Mouse (Mus musculus) regulatory T cell (primary cell): ENCODE data around the gene Dap.

Source experiments
- in situ Hi-C: fragments of 300-600 bp; cut with MboI, MseI; formaldehyde crosslinking; loops from one replicate; pipeline ENCODE4 v1.15.1; 2025; ENCODE audit warnings: high pct_unique_total_duplicates

The Dap gene

DNA sequence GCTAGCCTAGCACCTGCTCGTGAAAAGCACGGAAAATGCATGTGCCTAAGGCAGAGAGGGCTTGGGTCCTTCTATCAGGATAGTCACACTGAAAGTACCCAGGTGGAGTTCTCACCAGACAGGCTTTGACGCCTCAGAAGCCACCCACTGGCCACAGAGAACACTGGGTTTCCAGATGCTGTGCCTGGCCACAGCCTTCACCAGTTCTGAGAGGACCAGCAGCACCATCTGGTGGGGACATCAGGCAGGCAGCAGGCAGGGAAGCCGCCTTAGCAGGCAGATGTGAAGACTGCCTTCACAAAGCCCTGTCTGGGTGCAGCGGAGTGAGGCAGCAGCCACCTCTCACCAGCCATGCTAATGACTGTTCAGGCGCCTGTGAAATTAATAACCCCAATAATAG lies 40.7 kb downstream of the Dap start:
- in situ Hi-C loops = loop anchor here (5.0 kb wide), 1 partner anchor 343 kb away; no protein-coding TSS in a partner anchor

DNA sequence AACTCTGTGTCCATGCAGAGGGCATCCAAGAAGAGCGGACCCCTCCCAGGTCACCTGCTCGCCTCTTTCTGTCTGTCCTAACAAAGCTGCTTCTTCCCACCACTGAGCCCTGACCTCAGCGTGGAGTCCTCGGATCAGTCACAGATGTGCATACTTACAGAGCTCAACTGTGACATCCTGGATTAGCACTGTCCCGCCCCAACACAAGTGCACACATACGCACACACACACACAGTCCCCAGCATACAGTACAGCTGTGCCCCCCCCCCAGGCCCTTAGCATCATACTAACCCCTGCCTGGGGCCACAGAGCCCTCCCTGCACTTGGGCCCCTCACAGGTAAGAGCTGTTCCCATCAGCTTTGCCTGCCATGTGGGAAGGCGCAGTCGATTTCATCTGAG lies 41.3 kb downstream of the Dap start:
- in situ Hi-C loops = loop anchor here (5.0 kb wide), 1 partner anchor 343 kb away; no protein-coding TSS in a partner anchor

DNA sequence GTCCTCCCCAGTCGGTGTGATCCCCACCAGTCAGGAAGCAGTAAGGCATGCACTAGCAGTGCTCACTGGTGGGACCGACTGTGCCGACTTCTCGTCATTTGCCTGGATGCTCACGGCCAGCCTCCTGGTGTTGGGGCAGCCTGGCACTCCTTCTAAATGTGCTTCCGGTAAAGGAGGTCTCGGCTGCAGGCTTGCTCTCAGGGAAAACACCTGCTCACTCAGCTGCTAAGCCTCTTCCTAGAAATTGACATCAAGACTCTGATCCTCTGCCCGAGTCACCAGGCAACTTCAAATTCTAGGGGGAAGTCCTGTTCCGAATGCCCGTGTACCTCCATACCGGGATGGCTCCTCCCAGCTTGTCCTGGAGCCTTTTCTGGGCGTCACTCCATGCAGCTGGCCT lies 41.7 kb downstream of the Dap start:
- in situ Hi-C loops = loop anchor here (5.0 kb wide), 1 partner anchor 344 kb away; no protein-coding TSS in a partner anchor

DNA sequence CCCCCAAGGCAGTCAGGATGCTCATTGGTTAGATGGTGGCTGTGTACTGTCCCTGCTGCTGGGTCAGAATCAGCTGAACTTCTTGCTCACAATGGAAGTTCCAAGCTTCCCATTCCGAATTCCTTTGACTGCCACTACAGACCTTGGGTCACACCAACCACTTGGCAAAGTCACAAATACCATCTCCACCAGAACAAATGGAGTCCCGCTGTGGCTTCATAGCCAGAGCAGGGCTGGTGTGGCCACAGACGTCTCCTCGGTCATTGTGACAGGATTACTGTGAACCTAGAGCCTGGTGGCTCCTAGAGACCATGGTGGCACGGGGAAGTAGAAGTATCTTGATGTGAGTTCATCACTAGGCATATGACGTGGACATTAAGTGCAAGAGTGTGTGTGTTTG lies 44.0 kb downstream of the Dap start:
- in situ Hi-C loops = loop anchor here (5.0 kb wide), 1 partner anchor 346 kb away; no protein-coding TSS in a partner anchor

DNA sequence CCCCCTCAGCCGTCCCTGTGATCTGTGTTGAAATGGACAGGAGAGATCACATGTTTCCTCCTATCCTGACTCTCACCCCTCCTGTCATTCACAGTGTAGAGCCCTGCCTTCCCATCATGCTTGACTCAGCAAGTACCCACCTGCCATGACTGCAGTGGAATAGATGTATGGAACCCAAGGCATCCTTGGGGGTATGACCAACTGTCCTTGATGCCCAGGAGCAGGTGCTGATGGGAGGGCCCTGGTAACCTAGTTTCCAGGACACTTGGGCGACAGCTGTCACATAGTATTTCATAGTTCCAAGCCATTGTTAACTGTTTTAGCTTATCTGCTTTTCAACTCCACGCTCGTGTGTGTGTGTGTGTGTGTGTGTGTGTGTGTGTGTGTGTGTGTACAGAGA lies 45.4 kb downstream of the Dap start:
- in situ Hi-C loops = loop anchor here (5.0 kb wide), 1 partner anchor 347 kb away; no protein-coding TSS in a partner anchor

DNA sequence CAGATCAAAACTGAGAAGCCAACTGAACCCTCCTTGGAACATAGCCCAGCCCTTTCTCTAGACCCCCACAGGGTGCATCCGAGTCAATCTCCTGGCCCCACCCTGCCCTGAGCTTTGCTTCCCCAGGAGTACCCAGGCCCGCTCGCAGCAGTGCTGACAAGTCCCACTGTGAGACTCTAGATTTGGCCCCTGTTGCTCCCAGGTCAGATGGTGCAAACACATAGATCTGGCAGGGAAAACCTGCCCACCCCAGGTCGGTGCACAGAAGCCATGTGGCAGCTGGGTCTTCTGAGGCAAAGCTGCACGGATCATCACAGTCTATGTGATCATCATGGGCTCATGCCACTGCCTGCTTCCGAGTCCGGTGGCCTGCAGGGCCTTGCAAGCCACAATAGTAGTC lies 48.6 kb downstream of the Dap start:
- in situ Hi-C loops = no loop called here

DNA sequence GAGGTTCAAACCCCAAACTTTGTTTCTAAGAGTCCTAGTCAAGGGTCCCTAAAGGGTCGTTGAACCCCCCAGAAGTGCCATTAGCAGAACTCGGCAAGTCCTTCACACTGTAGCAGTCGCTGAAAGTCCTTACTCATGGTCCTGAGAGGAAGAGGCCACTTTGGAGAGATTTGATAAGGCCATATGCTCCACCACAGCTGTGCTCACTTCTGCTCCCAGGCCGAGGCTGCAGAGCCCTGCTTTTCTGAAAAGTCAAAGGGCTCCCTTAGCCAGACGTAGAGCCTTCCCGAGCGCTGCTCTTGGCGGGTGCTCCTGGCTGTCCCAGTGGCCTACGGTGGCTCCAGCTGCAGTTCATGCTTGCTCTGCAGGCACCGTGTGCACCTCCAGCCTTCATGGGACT lies 49.4 kb downstream of the Dap start:
- in situ Hi-C loops = no loop called here

DNA sequence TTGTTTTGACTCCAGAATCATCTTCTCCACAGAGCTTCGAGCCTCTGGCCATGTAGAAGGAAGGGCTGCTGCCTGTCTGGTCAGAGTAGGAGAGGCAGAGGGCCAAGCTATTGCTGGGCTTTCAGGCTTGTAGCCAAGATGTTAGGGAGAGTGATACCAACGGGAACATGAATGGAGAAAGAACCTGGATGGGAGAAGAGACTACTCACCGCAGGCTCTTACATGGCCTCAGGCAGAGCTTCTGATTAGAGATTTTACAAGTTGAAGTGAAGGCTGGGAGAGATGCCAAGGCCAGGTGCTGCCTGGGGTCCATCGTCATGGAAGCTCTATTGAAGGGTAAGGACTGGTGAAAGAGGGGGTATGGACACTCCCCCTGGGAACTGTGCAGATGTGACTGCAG lies 54.0 kb downstream of the Dap start:
- in situ Hi-C loops = loop anchor here (25.0 kb wide), 1 partner anchor 1241 kb away; no protein-coding TSS in a partner anchor

DNA sequence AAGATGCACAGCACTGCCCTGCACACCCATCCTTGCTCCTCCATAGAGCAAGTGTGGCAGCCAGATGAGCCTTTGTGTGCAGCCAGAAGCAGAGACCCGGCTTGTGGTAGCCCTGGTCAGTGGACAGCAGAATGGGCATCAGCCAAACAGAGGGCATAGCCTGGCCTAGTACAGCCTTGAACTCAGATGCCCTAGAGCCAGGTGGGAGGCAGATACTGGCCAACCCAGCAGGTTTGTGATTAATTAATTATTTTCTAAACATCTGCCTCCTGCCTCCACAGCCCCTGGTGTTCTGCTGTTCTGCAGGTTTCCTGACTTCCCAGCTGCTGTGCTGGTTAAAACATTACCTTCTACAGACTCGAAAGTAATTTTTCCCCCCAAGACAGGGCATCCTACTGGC lies 55.0 kb downstream of the Dap start:
- in situ Hi-C loops = loop anchor here (25.0 kb wide), 1 partner anchor 1242 kb away; no protein-coding TSS in a partner anchor

DNA sequence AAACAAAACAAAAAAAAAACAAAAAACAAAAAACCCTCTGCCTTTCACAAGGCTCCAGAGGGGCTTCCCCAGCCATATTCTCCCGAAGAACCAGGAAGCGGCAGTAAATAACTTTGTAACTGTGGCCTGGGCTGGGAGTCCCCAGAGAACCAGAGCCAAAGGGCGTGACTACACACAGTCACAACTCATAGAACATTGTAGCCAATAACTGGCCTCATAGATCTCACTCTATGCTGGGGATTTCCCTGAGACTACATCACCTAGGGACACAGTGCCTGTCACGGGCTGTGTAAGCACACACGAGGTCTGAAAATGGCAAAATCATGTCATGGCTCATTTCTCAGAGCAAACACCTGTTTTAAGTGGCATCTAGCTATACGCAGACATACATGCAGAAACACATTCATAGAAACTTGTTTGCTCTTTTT lies 55.5 kb downstream of the Dap start:
- in situ Hi-C loops = loop anchor here (25.0 kb wide), 1 partner anchor 1242 kb away; no protein-coding TSS in a partner anchor

DNA sequence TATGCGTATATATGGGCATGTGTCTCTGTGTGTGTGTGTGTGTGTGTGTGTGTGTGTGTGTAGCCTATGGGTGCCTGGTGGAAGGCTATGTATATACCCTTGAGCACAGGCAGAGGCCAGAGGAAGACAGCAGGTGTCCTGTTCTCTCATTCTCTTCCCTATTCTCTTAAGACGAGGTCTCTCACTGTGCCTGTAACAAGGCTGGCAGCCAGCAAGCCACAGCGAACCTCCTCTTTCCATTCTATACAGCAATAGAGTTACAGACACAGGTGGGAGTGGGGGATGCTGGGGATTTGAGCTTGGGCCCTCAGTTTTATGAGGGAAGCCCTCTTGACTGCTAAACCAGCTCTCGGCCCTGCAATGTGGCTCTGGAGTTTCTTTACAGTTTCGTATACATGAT lies 55.9 kb downstream of the Dap start:
- in situ Hi-C loops = loop anchor here (25.0 kb wide), 1 partner anchor 1243 kb away; no protein-coding TSS in a partner anchor

DNA sequence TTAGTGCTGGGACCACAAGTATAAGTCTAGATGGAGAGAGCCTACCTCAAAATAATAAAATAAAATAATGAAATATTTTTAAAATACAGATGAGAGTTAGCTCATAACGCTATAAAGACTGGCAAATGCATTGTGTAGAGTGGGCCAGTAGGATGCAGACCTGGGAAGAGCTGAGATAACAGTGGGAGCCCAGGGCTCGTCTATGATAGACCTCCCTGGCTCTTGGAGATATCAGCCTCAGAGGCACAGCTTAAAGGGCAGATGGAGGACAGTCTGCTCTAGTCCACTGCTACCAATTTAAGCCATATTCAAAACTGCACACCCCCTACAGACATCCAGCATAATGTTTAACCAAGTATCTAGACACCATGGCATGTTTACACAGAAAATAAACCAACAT lies 56.6 kb downstream of the Dap start:
- in situ Hi-C loops = loop anchor here (25.0 kb wide), 1 partner anchor 1243 kb away; no protein-coding TSS in a partner anchor

DNA sequence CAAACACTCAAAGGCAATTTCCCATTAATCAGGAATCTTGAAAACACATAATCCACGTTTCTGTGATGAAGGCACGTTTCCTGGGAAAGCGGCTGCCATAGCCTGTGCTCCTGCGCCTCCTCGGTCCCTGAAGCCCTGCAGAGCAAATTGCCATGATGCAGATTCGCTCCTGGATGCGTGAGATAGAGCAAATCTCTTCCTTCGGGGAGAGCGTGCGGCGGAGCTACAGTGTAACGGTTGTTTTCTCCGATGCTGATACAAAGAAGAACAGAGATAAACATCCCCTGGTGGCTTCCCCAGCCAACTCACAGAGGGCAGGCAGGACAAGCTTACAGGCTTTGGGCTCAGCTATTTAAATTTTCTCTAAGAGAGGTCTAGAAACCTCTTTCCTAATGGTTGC lies 57.7 kb downstream of the Dap start:
- in situ Hi-C loops = loop anchor here (25.0 kb wide), 1 partner anchor 1245 kb away; no protein-coding TSS in a partner anchor

DNA sequence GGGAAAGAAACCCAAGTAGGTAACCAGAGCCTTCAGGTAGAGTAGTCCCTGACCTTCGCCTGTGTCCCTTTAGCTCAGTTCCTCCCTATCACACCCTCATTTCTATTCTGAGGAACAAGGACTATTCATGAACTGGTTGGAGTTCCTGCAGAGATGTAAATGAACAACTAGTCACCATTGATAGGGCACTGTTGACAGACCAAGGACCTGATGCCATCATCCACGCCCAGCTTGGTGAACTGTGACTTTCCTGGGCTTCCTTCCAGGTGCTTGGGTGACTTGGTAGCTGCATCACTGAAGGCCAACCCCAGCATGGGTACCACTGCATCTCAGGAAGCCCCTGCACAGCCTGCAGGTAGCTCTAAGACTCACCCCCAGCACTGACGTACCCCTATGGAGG lies 58.2 kb downstream of the Dap start:
- in situ Hi-C loops = loop anchor here (25.0 kb wide), 1 partner anchor 1245 kb away; no protein-coding TSS in a partner anchor

DNA sequence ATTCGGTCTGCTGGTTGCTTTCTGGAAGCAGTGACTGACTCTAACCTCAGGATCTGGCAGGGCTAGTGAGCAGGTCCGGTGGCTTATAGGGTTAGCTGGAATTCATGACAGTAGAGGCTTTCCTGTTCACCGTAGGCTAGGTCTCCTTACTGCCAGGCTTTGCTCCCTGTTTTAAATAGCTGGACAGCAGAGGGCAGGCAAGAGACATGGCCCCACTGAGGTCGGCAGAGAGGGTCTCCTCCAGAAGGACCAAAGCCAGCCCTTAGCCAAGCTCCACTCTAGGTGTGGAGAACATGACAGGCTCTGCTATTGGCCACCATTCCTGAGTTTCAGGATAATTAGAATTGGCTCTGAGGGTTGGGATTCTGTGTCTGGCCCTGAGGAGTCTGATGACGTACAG lies 60.0 kb downstream of the Dap start:
- in situ Hi-C loops = loop anchor here (25.0 kb wide), 1 partner anchor 1247 kb away; no protein-coding TSS in a partner anchor

DNA sequence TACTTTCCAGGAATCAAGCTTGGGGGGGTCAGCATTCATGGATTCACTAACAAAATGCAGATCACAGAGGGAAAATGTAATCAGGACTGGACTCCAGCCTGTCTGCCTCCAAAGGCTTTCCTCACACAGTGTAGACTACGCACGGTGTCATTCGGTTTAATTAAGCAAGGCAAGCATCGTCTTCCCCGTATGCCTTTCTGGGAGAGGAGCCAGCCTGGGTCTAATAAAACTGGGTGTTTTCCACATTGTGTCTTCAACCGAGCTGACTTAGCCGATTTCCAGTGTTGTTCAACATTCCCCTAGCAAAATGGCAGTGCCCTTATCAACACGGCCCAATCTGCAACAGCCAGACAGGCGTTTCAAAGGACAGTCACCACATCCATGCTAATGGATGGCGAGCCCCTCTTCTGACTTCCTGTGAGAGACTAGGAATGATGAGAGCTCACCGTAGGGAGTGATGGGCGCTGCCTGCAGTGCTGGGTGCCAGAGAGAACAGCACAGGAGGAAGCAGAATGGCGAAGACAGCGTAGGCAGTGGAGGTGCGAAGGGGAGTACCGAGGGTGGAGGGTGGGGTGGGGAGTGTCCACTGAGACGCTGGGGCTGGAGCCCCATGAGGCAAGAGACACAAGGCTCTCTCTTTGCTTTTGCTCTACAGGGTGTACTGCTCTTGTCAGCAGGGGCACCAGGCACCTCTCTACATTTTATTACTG lies 61.0 kb downstream of the Dap start:
- in situ Hi-C loops = loop anchor here (25.0 kb wide), 1 partner anchor 1248 kb away; no protein-coding TSS in a partner anchor

DNA sequence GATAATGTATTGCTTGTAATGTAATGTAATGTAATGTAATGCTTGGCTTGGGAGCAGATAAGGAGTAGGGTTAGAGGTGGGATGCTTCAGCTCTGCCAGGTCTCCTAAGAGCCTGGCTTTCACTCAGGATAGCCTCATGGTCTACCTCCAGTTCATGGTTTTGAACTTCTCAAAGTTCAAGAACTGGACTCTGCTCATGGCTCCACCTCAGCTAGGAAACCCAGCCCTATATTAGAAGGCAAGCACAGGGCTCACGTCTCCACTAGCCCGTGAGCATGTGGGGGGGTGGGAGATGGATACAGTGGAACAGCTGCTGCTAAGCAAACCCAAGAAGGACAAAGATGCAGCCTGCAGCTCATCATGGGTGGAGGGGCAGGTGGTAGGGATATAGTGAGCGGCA lies 61.6 kb downstream of the Dap start:
- in situ Hi-C loops = loop anchor here (25.0 kb wide), 1 partner anchor 1248 kb away; no protein-coding TSS in a partner anchor

DNA sequence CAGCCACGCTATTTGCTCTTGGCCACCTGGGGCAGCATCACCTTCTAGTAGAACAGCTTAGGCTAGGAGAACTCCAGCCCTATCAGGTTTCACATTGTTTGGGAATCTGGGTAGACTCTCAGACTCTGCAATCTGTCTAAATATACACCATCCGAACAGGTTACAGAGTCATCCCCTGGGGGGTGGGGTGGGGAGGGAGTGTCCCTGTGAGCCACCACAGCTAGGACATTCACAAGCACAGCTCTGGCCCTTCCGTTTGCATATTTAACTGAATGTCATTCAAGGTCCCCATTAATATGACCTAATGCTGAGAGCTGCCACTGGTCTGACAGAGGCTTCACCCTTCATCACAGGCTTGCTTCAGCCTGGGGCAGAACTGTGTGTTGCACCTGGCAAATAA lies 68.5 kb downstream of the Dap start:
- in situ Hi-C loops = loop anchor here (25.0 kb wide), 1 partner anchor 1255 kb away; no protein-coding TSS in a partner anchor

DNA sequence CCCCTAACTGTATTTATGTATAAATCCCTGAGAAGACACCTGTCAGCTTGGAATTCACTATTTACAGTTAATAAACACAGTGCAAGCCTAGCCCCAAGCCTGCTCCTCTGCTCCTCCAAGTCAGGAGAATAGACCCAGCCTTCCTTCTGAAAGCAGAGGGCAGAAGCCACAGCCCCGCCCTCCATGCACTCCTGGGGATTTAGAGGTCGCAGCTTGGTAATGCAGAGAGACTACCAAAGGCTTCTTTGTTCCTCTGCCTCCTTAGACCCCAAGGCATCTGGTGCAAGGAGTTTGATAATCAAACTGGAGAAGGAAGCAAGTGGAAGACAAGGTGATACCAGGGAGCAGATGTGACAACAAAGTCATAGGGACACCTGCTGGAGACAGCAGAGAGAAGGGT lies 70.2 kb downstream of the Dap start:
- in situ Hi-C loops = loop anchor here (25.0 kb wide), 1 partner anchor 1257 kb away; no protein-coding TSS in a partner anchor

DNA sequence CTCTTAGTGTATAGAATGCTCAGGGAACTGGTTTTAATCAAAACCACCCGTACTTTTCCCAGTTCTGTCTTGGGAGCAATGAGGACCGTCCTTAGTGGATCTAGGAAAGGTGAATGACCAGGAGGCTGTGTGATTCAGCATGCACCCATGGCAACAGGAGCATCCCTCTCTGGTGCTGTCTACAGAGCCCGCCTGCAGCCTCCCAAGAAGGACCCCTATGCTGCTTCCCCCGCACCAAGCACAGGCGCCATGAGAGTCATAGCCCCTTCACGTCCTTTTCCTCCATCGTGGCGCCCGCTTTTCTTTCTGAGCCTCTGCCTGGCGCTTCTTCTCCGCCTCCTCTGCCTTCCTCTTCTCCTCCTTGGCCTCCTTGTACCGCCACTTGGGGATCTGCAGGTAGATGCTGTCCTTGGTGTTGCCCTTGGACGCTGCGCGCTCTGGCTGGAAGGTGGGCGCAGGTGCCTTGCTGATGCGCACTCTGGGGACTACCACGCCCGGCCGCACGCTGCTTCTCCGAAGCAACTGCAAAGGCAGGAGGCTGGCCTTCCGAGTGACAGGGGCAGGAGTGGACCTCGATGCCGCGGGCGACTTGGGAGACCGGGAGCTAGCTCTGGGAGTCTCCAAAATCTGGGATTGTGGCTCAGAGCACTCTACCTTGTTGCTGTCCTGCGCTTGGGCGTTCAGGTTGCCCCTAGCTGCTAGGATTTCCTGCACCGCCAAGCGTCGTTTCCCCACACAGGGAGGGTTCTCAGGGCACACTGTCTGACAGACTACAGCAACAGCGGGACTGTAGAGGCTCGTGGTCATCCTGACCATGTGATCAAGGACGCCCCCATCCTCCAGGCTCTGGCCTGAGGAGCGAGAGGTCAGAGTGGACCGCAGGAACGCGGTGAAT lies 73.0 kb downstream of the Dap start:
- in situ Hi-C loops = loop anchor here (25.0 kb wide), 1 partner anchor 1260 kb away; no protein-coding TSS in a partner anchor

DNA sequence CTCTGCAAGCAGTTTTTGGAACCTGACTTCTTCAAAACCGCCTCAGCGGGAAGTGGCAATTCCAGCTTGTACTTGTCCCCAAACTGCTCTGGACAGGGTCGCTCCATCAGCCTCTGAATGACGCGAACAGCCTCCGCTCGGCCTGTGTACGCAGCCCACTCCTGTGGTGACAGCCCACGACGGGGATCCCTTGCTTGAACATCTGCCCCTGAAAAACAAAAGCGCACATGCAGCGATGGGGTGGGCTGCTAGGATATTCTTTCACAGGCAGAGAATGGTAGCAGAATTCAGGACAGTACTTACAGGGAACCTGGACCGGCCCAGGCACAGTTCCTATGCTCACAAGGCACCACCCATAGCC lies 73.6 kb downstream of the Dap start:
- in situ Hi-C loops = loop anchor here (25.0 kb wide), 1 partner anchor 1260 kb away; no protein-coding TSS in a partner anchor
